Mouse (Mus musculus): ENCODE measurements around the gene Dnm3.

The Dnm3 gene

DNA sequence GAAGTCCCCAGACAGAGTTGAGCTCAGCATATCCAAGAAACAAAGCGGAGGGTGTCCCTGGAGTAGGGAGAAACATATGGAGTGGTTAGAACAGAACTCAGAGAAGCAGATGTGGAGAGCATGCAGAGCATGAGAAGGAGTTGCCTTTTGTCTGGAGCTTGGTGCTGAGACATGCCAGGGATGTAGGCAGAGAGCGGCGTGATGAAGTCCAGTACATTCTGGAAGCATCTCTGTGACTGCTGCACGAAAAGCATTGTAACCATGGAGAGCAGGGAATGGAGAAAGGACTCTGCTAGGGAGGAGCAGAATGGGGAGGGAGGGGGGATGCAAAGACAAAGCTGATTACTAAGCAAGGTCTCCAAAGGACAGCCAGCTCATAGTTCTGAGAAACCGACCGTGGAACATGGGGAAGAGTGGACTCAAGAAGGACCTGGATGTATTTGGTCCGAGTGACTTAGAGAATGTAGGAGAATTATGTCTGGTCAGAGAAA lies 369.6 kb downstream of the Dnm3 start:
- DNase-seq (ENCODE audit: low spot score), result peak; percentile 27

DNA sequence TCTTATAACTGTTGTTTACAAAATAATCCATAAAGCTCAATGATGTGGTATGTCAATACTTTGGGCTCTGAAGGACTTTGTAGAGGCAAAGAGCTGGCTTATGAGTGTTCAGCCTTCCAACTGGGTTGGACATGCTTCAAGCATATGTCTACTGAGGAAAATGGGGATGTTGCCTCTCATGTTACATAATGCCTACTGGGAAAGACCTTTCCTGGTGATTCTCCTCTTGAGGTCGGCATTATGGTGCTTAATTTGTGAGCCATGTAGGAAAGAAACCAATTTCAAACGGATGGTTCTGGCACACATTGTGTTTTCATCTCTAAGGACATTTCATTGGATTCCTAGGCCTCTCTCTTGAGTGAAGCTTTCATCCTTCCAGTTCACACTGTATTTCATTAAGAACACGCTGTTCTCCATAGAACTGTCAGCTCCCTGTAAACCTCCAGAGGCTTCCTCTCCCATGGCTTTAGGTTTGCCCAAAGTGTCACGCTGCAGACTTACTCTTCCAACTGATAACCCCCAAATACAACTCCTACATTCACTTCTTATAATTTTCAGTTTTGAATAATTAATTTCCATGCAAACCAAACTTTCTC lies 370.7 kb downstream of the Dnm3 start:
- DNase-seq (ENCODE audit: low spot score), result no peak

DNA sequence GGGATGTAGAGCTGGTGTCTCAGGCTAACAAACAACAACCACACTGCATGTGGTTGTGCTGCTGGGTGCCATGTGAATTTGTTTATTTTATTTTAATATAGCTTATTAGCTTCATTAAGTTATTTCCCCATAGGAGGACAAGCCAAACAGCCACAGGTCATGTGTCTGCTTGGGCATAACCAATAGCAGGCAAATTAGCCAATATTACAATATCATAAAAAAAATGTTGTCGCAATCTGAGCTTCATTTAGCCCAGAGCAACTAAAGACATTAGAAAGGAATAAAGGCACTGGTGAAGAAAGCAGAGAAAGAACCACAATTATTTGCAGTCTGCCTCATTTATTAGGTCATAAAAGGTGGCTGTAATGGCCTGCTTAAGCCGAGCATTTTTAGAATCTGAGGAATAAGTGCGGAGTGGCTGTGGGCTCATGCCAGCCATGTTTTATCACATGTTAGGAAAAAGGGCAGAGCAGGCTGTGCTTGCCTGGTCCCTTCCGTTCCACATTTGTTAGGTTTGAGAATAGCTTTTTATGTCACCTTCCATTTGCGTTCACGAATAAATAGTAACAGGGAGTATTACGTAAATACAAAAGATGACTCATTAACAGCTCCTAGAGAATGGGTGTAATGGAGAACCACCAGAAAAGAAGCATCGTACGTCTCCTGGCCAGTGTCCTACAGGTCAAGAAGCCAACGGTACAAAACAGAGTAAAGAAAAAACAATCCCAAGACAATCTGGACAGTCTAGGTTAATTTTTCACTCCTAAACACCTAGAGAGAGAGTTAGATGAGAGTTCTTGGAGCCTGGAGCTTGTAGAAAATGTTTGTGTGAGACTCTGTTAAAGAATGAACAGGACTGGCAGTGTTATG lies 376.6 kb downstream of the Dnm3 start:
- DNase-seq (ENCODE audit: low spot score), result no peak

DNA sequence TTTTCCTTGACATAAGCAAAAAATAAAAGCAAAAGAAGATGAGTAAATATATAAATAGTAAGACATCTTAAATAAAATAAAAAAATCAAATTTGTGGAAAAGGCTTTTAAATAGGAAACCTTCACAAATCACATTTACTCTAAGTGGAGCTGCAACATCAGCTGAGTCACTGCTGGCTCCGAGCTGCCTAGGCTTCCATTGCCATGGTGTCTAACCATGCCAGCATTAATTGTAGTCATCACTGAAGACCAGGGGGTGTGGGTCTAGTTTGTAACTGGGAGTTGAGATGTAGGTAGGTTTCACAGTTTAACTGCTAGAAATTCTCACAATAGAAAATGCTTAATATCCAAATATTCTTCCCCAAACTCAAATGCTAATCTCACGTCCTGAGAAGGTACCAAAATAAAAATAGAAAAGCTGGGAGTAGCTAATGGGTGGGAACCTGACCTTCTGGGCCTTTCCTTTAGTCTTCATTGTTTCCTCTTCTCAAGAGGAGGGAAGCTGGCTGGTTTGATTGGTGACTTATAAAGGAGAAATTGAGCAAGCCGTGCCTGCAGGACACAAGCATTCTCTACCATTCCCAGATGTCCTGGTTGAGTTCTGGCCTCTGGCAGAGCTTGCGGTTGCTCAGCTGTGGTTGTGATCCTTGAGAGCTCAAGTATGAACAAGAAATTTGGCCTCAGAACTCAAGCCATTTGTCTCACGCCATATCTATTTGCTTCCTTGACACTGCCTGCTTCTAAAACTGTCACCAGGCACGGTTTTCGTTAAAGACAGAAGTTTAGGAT lies 377.6 kb downstream of the Dnm3 start:
- DNase-seq (ENCODE audit: low spot score), result no peak

DNA sequence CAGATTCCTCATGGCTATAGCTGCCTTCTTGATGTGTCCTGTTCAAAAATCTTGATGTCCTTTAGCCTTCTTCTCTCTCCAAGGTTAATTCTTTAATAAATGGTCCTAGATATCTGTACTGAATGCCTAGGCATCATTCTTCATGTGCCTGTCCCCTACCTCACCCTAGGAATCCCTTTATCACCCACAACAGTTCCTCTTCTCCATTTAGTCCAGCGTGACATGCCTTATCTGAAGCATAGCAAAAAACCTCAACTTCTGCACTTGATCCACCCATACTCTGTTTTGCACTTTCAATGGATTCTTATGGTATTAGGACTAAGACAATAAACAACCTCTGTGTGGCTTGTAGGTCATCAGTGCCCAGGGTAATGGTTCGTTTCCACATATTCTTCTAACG lies 378.6 kb downstream of the Dnm3 start:
- DNase-seq (ENCODE audit: low spot score), result no peak

DNA sequence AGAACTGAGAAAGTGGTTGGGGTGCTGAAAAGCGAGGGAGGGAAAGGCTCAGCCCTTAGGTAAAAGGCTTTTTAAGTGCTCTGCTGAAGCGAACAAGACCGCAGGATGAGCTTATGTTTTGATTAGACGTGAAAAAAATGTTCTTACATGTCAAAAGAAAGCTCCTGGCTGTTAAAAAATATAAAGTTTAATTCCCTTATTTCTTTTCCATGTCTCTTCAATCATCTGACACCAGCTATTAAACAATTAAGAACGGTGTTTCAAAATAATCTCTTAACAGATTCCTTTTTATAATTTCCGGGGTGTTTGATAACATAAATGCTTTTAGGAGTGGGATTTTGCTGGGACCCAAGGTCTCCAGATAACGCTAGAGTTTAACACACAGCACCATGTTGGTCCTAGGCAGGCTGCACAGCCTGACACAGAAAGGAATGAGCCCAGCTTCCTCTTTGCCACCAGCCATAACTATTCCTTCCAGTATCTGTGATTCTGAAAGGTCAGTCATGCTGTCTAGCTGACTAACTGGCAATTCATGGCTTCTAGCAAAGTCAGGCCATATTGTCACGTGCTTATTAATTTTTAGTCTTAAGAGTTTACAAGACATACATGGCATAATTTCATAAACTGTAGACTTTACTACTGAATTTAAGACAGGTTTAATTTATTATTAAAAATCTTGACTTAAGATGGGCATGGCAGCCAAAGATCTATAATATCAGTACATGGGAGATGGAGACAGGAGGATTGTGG lies 383.1 kb downstream of the Dnm3 start:
- DNase-seq (ENCODE audit: low spot score), result no peak

DNA sequence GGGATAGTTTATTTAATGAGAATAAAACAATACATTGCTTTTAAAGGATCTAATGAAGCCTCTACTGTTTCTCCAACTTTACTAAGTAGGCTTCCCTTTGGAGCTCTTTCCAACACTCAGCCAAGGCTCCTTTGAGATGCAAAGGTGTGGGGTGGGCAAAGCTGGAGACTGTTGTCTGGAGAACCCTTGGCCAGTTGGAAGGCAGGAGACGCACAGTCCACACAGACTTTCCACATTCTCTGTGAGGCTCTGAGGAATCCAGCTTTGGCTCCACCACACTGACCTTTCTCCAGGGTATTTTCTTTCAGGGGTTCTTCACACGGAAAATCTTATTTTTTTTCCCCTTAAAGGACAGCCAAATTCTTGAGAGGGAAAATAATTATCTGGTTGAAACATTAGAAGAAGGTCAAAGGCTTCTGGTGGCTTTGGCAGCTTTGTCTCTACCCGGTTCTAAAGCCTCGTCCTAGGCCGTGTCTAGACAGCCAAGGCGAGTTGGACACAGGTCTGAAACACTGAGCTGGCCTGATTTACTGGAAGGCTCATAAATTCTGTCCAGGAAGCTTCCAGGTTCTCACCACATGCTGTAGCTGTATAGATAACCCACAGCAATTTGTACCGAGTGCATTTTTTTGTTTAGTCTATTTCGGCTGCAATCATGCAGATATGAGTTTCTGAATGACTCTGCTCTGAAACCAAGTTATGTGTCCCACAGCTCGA lies 383.9 kb downstream of the Dnm3 start:
- no peak for DNase-seq (ENCODE audit: low spot score)

DNA sequence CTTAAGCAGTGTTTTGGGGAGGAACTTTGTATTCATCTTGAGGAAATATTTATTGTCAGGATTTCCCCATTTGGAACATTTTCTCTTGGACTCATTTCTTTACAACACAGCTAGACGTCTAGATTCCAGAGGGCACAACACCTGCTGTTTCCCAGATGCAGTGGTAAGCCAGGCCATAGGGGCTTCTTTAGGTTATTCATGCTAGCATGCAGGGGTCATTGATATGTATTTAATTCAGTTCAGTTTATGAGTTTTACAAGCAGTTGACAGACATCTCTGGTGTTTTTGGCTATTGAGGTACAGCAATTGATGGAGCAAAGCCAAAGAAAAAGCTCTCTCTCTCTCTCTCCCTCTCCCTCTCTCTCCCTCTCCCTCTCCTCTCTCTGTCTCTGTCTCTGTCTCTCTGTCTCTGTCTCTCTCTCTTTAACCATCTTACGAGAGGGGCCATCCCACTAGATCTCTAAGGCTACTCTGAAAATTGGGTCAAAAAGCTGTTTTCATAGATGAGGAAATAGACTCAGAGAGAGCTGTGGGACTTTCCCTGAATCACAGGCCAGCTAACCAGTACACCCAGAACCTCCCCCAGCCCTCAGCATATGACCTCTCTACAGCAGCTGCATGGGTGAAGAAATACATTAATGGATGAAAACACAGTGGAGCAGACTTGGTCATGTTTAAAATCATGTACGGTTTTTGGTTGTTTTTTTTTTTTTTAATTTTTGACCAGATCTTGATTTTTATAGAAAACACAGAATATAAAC lies 384.8 kb downstream of the Dnm3 start:
- DNase-seq (ENCODE audit: low spot score), result no peak

DNA sequence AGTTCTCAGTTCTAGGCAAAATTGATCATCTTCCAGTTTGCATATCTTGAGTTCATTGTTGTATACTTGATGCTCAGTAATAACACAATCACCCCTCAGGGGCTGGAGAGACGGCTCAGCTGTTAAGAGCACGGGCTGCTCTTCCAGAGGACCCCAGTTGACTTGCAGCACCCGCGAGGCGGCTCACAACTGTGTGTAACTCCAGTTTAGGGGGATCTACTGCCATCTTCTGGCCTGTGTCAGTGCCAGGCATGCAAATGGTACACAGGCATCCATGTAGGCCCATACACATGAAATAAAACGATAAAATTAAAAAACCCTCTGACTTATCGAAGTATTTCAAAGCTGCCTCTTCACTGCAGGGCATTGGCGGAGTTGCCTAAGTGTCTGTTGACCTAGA lies 385.4 kb downstream of the Dnm3 start:
- no peak for DNase-seq (ENCODE audit: low spot score)

DNA sequence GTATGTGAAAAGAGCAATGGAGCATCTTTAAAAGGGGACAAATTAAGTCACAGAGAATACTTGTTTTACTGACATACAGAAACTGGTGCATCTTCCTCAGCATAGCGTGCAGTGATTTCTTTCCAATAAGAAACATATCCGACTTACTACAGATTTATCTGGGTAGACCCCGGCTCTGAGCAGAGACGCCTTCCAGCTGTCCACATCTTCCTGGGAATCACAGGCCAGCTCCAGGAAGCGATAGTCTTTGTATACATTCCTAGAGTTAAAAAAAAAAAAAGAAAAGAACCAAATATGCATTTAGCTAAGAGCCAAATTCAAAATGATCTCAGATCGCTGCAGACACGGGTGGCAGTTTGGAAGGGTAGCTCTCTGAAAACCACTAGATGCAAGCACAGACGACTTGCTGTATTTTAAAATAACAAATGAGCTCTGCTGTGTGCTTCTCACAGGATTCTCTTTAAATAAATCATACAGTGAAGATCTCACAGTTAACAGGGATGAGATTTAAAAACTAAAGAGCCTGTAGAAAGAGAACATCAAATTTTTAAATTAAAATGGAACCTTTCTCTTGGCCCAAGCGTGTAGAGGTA lies 393.9 kb downstream of the Dnm3 start:
- DNase-seq (ENCODE audit: low spot score), result no peak

DNA sequence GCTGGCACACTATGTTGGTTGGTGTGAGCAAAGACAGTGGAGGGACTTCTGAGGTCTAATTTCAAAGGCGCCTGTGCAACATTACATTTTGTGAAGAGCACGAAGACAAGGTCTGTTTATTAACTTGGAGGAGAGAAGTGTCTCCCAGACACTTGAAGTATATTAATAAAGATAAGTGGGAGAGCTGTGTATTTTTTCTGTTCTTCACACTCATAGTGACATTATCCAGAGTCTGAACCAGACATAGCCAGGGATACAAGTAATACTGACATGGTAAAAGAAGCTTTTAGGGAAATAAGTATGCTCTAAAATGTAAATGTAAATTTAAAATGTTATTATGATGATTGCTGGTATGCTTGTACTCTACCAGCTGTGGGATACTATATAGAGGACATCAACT lies 394.5 kb downstream of the Dnm3 start:
- no peak for DNase-seq (ENCODE audit: low spot score)

DNA sequence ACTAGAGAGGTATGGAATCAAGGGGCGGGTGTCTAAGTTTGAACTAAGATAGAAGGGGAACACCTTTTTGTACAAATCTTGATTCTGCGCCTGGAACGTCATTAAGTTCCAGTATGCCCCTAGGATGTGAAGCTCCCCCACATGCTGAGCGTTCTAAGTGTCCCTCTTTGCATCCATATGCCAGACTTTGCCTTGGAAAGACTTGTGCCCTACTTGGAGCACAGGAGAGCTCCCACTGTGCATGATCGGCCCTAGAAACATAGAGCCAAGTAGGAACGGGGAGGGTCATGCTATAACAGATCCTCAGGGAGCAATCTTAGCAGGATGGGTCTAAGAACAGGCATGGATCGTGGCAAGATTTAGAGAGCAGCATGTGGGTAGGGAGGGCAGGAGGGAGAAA lies 395.1 kb downstream of the Dnm3 start:
- DNase-seq (ENCODE audit: low spot score), result no peak

DNA sequence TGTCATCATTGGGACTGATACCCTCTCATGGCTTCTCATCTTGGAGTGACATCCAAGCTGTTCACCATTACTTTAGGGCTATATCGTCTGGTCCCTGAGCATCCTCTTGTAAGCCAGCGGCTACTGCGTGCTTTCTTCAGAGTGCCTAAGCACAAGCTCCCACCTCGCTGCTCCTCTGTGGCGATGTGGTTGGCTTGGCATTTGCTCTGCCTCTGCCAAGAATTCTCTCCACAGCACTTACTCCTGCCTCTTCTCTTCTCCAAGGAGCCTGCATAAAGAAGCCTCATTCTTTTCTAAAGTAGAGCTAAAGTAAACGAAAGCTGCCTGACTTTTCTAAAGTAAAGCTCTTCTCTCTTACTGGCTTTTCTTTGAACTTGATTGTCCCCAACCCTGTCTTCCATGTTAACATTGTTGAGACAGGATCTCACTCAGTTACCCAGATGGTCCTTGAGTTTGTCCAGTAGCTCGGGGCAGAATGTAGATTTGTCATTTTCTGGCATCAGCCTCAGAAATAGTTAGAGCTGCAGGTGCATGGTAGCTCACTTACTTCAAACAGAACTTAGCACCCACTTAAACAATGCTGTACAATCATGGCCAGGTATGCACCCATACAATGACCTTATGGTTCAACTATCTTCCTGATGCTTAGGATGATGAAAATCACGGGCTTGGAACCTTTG lies 396.0 kb downstream of the Dnm3 start:
- DNase-seq (ENCODE audit: low spot score), result no peak

DNA sequence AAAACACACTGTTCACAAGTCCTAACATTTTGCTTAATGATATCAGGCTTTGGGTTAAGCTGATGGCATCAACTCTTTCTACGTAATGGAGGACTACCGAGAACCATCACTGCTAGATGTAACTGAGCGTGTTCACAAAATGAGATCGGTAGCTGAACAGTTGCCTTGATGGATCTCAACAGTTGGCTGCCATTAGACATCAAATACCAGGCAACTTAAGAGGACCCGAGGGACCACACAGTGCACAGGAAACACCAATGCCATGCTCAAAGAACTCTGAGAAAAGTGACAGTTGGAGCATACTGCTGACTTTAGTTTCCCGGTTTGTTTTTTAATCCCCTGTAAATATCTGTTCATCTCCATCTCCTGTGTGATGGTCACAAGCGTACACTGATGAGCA lies 397.8 kb downstream of the Dnm3 start:
- DNase-seq (ENCODE audit: low spot score), result no peak

DNA sequence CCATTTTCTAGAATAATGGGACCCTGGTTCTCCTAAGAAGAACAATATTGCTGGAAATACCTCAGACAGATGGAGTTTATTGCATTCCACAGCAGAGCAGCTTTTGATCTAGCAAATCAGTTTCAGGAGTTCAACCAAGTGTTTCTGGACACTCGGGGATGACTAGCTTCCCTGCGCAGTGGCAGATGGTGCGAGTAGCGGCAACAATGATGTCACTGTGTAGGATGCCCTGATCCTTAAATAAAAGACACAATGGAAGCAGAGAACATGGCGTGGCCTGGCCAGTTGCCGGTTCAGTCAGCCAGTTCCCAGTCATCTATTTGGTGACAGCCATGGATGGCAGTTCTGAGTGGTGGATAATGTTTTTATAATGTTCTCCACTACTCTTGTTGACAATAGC lies 400.4 kb downstream of the Dnm3 start:
- no peak for DNase-seq (ENCODE audit: low spot score)

DNA sequence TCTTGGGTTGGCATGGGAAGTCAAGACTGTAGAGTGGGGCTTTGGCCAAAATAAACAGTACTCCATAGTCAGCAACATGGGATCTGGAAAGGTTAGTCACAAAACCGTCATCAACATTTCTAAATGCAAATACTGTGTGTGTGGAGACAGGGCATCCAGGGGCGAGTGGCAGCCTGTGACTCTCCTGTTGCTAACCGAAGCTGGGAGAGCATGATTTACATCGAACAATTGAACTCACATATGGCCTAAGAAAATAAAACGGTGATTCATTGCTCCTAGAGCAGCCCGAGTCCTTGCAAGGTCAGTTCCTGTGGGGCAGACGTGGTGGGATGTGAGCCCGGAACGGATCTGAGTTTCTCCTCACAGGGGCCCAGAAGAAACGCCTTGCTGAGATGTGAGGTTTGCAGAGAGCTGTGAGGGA lies 401.2 kb downstream of the Dnm3 start:
- no peak for DNase-seq (ENCODE audit: low spot score)

DNA sequence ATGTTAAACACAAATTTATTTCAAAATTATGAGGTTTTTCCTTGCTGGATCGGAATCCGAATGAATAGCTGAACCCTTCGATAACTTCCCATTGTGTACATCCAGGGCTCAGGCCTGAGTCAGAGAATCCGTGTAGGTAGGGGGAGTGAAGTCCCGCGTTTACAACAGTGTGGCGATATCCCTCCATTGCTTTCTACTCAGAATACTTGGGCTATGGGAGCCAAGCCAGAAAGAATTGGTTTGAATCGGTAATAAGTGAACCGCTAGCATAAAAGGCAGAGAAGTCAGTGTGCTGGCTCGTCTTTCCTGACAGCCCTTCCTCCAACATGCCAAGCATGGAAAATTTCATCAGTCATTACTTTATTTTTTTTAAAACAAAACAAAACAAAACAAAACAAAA lies 402.0 kb downstream of the Dnm3 start:
- DNase-seq (ENCODE audit: low spot score), result no peak

DNA sequence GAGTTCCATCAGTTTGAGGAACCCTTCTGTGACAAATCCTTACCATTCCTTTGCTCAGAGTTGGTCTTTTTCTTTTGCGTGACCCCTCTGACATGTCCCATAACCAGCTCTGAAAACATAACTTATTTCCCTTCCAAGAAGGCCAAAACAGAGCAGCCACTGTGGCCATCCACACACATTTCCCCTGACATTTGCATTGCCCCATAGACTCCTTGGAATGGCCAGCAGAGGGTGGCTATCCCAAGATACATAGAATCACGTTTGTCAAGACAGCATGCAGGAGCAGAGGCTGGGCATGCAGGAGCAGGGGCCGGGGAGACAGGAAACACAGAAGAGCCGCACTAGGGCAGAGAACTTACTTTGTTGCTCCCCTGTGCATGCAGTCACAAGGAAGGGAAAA lies 402.4 kb downstream of the Dnm3 start:
- DNase-seq (ENCODE audit: low spot score), result no peak

DNA sequence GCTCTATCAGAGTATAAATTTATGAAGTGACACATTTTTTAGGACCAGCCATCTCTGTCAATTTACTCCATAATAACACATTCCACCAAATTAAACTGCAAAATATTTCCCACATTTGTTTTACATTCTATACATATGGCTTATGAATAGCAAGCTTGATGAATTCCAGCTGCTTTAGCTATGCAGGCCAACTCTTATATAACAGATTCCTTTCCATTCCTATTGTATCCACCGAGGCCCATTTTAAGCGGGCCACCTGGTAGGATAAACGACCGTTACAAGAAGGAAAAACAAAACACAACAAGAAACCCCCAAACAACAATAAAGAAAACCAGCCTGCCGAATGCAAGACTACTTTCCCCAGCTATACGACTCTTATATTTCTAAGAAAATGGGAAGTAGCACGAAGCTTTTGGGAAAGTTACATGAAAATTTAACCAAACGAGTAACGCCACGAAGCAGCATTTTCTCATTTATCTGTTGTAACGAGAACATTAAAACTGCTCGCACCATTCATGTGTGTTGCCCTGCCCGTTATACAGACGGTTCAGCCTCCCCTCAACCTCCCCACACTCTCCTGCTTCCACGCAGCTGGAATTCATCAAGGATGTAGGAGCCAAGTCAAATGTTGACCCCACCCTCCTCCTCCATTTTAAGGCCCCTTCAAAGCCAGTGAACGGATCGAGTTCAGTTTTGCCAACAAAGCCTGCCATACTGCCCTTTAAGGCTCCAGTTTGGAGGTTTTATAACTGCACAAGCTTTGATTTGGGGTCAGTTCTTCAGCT lies 403.0 kb downstream of the Dnm3 start:
- DNase-seq (ENCODE audit: low spot score), result no peak
